Mouse (Mus musculus) retina, embryonic 14.5 days (tissue): Measurements from ENCODE around the gene Serping1.
A peak's percentile ranks its signal among the peaks of the same experiment; 100 is the strongest.
"Not testable (repeated sequence)": the region's sequence is repeated elsewhere in the genome, so short reads cannot be mapped to it uniquely, and the experiment has no call there.

Experiments
- DNase-seq: peaks from one replicate; pipeline ENCODE4 v3.0.0-alpha.2; 2015; ENCODE audit warnings: low spot score

Serping1 gene

DNA sequence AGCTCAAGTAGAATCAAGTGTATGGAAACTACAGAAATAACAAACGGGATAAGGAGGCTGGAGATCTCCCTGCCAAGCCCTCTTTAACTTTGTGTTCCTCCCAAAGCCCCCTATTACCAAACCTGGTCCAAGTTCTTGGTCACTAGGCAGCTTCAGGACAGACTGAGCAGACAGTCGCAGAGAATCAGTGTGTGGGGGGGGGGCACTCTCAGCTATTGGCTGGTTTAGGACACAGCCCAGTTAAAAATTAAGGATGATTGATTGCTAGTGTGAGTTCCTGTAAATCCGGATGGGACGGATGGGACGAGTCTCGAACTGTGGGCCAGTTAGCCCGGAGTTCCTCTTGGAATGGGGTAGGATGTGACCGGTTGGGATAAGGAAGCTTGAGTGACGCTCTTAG is at the start of gene Serping1:
TSS of gene Serping1 (minus strand) at position 204 of the 400 bp plus-strand sequence.
- no peak for DNase-seq

GRCm38 (mm10) chr2:84823237-84823636 is 48.0 kb upstream of the Serping1 start:
- no peak for DNase-seq

DNA sequence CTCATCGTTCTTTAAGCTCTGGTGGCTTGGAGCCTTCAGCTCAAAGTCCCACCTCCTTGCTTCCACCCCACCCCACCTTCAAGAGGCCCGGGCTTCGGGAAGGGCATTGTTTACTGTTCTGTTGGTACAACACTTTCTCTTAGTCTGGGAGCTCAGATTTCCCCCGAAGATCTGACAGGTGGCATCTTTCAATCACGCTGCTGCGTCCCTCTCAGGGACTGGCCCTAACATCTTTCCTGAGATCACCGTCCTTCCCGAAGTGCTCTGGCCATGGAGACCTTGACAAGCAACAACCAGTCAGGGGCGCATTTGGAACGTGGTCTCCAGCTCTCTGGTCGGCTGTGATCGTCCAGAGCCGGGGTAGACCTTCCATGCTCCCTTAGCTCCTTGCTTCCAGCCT is 47.3 kb upstream of the Serping1 start, which contains the start of gene Smtnl1:
TSS of gene Smtnl1 (minus strand) at position 101 of the 400 bp plus-strand sequence.
- no peak for DNase-seq

DNA sequence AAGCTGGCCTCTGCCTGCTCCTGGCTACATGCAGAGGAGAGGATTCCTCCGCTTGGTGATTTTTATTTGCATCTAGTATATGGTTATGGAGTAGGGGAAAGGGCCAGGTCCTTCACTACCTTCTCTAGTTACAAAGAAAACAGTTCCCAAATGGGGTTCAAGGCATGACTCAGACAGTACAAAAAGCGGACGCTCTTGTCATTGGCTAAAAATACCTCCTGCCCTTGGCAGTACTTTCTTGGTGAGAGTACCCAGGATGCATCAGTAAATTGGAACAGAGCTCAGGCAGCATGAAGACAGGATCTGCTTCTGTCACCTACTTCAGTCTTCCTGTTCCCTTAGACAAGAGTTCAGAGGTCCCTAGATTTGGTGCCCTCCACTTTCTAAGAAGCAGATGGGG is 44.6 kb upstream of the Serping1 start:
- DNase-seq: no peak

DNA sequence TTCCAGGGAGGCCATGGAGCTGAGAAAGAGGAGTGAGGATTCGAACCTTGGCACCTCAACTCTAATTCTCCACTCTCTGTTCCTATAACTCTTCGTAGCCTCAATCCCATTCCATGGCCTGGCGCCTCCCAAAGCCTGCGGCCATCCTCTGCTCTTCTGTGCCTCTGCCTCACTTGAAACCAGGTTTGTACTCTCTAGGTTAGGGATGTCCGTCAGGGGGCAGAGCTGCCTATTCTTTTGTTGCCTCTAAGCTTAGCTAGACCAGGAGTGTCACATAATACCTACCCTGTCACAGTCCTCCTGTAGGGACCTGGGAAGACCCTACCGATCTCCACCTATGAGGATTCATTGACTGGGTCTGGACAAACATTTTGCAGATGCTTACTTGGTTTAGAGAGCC is 37.4 kb upstream of the Serping1 start:
- no peak for DNase-seq

- DNase-seq: no peak
These were observed 36.6 kb upstream of the Serping1 start for GRCm38 (mm10) chr2:84811880-84812279.

GRCm38 (mm10) chr2:84810886-84811577 is 35.8 kb upstream of the Serping1 start:
- DNase-seq: peak; percentile 92

GRCm38 (mm10) chr2:84810526-84810885 is 35.3 kb upstream of the Serping1 start:
- DNase-seq: no peak

DNA sequence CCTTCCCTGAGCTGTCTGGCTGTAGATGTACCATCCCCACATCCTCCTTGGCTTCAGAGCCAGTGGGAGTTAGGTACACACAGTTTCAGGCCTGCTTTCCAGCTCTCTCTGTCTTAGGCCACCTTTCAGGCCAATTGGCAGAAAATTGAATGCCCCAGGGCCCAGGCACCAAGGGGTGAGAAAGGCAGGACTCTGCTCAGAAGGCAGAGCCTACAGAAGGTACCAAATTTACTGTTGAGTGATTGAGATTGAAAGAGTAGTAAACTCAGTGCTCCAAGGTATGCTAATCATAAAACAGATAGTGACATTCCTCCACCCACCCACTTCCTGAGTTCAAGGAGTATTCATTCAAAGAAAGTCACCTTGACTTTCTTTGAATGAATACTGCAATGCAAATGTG is 34.1 kb upstream of the Serping1 start:
- no peak for DNase-seq

- DNase-seq: no peak
These were observed 31.3 kb upstream of the Serping1 start for GRCm38 (mm10) chr2:84806546-84806945.

DNA sequence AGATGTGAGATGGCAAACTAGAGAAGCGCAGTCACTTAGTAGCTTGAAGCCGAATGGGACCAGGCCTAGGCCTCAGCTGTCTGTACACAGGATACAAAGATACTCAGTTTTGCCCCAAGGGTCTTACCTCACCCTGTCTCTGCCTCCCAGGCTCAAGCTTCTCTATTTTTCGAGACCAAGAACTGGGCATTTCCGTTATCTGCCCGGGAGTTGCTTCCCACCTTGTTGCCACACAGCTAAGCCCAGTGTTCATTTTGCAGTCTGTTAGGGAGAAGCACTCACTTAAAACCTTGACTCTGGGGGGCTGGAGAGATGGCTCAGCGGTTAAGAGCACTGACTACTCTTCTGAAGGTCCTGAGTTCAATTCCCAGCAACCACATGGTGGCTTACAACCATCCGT is 28.7 kb upstream of the Serping1 start:
- DNase-seq: no peak

GRCm38 (mm10) chr2:84801223-84801622 is 26.0 kb upstream of the Serping1 start:
- DNase-seq: not testable (repeated sequence)

- DNase-seq: no peak
These were observed 25.1 kb upstream of the Serping1 start for GRCm38 (mm10) chr2:84800304-84800703.

- peak; percentile 86 for DNase-seq
These were observed 23.9 kb upstream of the Serping1 start for GRCm38 (mm10) chr2:84799041-84799561.

- peak; percentile 78 for DNase-seq
These were observed 23.3 kb upstream of the Serping1 start, which contains the start of gene Ube2l6 for GRCm38 (mm10) chr2:84798493-84798921. Gene Ube2l6 (plus strand): TSS chr2:84798828.

- DNase-seq: peak; percentile 95
These were observed 22.7 kb upstream of the Serping1 start for GRCm38 (mm10) chr2:84797833-84798492.

GRCm38 (mm10) chr2:84793871-84794270 is 18.6 kb upstream of the Serping1 start:
- DNase-seq: no peak

DNA sequence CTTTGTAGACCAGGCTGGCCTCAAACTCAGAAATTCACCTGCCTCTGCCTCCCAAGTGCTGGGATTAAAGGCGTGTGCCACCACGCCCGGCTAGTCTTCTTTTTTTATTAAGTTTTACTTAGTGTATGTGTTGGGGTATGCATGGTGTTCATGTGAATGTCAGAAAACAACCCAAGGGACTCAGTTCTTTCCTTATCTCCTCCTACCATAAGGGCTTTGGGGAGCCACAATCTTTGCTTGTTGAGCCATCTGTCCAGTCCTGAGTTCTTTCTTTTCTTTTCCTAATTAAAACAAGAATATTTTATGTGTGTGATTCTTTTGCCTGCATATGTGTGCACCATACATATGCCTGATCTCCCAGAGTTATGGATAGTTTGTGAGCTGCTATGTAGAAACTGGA is 17.9 kb upstream of the Serping1 start:
- DNase-seq: no peak

DNA sequence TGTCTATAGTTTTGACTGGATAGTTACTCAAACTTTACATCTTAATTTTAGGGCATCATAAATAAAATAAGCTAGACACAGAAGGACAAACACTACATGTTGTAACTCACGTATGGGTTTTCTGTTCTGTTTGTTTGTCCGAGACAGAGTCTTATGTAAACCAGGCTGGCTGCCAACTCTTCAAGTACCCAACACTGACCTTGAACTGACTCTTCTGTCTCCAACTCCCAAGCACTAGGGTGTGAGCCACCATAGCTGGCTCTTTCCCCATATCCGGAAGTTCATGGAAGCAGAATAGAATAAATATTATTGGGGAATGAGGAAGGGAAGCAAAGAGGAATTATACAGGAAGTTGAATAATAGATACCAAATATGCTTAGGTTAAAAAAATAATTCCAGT is 17.3 kb upstream of the Serping1 start:
- no peak for DNase-seq

DNA sequence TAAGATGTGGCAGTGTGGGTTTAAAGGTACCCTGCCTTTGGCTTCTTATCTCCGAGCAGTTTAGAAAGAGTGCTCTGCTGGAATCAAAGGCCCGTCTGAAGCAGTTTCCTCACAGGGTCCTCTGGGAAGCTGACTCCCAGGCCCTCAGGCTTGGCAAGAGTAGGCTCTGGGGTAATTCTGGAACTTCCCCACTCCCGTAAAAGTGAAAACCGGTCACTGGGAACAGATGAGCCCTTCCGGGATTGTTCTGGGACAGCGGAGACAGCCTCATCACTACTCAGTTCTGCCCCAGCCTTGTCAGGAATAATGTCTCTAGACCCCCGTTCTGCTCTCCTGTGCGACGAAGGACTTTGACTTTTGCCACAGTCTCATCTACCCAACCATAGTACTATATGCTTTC is 15.2 kb upstream of the Serping1 start:
- DNase-seq: no peak

DNA sequence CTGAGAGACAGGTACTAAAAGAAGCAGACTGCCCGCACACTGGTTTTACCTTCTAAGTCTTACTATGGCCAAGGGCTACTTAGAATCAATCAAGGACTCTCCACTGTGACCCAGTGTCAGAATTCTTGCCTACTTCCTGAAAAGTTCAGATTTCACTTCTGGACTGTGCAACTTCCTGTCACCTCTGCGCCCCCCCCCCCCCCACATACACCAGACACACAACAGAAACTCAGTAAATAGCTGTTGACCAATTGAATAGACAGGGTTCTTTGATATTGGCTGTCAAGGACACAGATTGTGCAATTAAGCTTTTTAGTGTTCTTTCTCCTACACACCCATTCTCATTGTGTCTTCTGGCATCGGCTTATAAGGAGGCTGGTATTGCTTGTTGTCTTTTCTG is 13.1 kb upstream of the Serping1 start:
- DNase-seq: no peak

DNA sequence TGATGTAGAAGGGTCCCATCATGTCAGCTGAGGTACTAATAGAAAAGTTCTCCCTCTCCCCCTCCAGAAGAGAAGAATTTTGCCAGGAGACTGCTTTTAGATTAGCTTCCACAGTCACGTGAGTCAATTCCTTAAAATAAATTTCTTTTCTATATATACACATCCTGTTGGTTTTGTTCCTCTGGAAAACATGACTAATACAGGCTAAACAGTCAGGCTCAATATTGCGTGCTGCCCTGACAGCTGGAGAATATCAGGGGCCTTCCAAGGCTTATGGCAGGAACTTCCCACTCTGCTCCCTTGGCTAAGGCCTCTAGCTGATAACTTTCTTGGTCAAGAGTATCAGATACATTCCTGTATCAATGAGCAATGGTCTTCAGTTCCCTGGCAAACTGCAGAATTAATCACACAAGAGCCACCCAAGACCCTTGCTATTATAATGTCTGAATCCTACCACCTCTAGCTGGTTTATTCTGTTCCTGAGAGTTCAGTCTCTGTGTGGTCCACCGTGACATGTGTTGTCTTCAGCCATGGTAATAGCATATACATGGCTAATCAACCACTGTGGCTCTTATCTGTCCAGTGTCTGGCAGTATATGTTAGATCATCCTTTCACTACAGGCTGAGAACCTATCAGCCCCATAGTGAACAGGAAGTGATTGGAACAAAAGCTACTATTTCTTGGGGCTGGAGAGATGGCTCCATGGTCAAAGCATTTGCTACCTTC is 8.8 kb upstream of the Serping1 start:
- DNase-seq: no peak

DNA sequence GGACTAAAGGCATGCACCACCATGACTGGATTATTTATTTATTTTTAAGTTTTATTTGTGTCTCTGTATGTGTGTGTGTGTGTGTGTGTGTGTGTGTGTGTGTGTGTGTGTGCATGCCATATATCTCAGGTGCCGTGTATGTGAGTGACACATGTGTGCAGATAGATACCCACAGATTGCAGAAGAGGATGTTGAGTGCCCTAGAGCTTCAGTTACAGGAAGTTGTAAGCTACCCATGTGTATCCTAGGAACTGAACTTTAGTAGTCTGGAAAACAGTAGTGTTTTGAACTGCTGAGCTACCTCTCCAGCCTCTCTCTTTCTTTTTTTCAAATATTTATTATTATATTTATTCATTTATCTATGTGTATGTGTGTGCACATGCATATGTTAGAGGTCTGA is 8.1 kb upstream of the Serping1 start:
- DNase-seq: no peak
